Mouse (Mus musculus): Measurements from ENCODE around the gene Rptor. TPM values are rescaled to one million over a fixed set of nuclear protein-coding genes. Genes with fewer than 3 reads are reported as not detected.

Rptor gene
- total RNA-seq, 2 experiments from 2014 or later = 64.2 to 70.0 TPM

- no peak for DNase-seq (ENCODE audit: extremely low spot score in 1 of 2, low spot score in 2 of 2)
- no peak for TF ChIP-seq CTCF (IDR thresholded peaks at IDR 0.05)
- intact Hi-C loops (cut with DNase I) = loop anchor here (10.0 kb wide), 1 partner anchor 248 kb away; no protein-coding TSS in a partner anchor
- Histone ChIP-seq H3K27ac (no peak overlapping the region), H3K4me3 (no peak overlapping the region)
Measured at GRCm38 (mm10) chr11:119572316-119573010, 30.2 kb upstream of the Rptor start.

GRCm38 (mm10) chr11:119576855-119577254 lies 25.9 kb upstream of the Rptor start:
- TF ChIP-seq CTCF (IDR thresholded peaks at IDR 0.05) = no peak
- intact Hi-C loops (cut with DNase I) = loop anchor here (10.0 kb wide), 1 partner anchor 252 kb away; no protein-coding TSS in a partner anchor
- H3K4me3 ChIP-seq = no peak overlapping the region
- no peak overlapping the region for H3K27ac ChIP-seq
- DNase-seq (ENCODE audit: extremely low spot score in 1 of 2, low spot score in 2 of 2) = no peak

- intact Hi-C loops (cut with DNase I) = loop anchor here (10.0 kb wide), 1 partner anchor 253 kb away; no protein-coding TSS in a partner anchor
- no peak for TF ChIP-seq CTCF (IDR thresholded peaks at IDR 0.05)
- Histone ChIP-seq H3K4me3 (no peak overlapping the region), H3K27ac (no peak overlapping the region)
- no peak for DNase-seq (ENCODE audit: extremely low spot score in 1 of 2, low spot score in 2 of 2)
Measured at GRCm38 (mm10) chr11:119577721-119578120, 25.0 kb upstream of the Rptor start.

GRCm38 (mm10) chr11:119586511-119586910 lies 16.2 kb upstream of the Rptor start:
- Histone ChIP-seq H3K4me3 (no peak overlapping the region), H3K27ac (no peak overlapping the region)
- no peak for DNase-seq (ENCODE audit: extremely low spot score in 1 of 2, low spot score in 2 of 2)
- intact Hi-C loops (cut with DNase I) = no loop called here
- no peak for TF ChIP-seq CTCF (IDR thresholded peaks at IDR 0.05)

- no peak for DNase-seq (ENCODE audit: extremely low spot score in 1 of 2, low spot score in 2 of 2)
- Histone ChIP-seq H3K27ac (no peak overlapping the region), H3K4me3 (no peak overlapping the region)
- intact Hi-C loops (cut with DNase I) = no loop called here
- no peak for TF ChIP-seq CTCF (IDR thresholded peaks at IDR 0.05)
Measured at GRCm38 (mm10) chr11:119587112-119587511, 15.6 kb upstream of the Rptor start.

GRCm38 (mm10) chr11:119589242-119589641 lies 13.5 kb upstream of the Rptor start:
- intact Hi-C loops (cut with DNase I) = no loop called here
- no peak for TF ChIP-seq CTCF (IDR thresholded peaks at IDR 0.05)
- Histone ChIP-seq H3K27ac (no peak overlapping the region), H3K4me3 (no peak overlapping the region)
- no peak for DNase-seq (ENCODE audit: extremely low spot score in 1 of 2, low spot score in 2 of 2)

GRCm38 (mm10) chr11:119593966-119594365 lies 8.7 kb upstream of the Rptor start:
- intact Hi-C loops (cut with DNase I) = no loop called here
- Histone ChIP-seq H3K4me3 (no peak overlapping the region), H3K27ac (no peak overlapping the region)
- no peak for DNase-seq (ENCODE audit: extremely low spot score in 1 of 2, low spot score in 2 of 2)
- TF ChIP-seq CTCF (IDR thresholded peaks at IDR 0.05) = no peak

GRCm38 (mm10) chr11:119598856-119599255 lies 3.8 kb upstream of the Rptor start:
- Histone ChIP-seq H3K4me3 (no peak overlapping the region), H3K27ac (no peak overlapping the region)
- intact Hi-C loops (cut with DNase I) = no loop called here
- TF ChIP-seq CTCF (IDR thresholded peaks at IDR 0.05) = no peak
- DNase-seq (ENCODE audit: extremely low spot score in 1 of 2, low spot score in 2 of 2) = no peak

GRCm38 (mm10) chr11:119600286-119600685 lies 2.4 kb upstream of the Rptor start:
- intact Hi-C loops (cut with DNase I) = loop anchor here (5.0 kb wide), 2 partner anchors 53 to 93 kb away; partner anchors contain the start of gene Nptx1
- TF ChIP-seq CTCF (IDR thresholded peaks at IDR 0.05) = no peak; the same call in 1 of the 2 replicates
- no peak overlapping the region for H3K4me3 ChIP-seq
- no peak for DNase-seq (ENCODE audit: extremely low spot score in 1 of 2, low spot score in 2 of 2)
- H3K27ac ChIP-seq = no peak overlapping the region

GRCm38 (mm10) chr11:119602177-119602700 lies 466 bp upstream of the Rptor start:
- intact Hi-C loops (cut with DNase I) = loop anchor here (5.0 kb wide), 2 partner anchors 55 to 95 kb away; partner anchors contain the start of gene Nptx1
- H3K27ac ChIP-seq = peak overlapping the region; percentile 92

GRCm38 (mm10) chr11:119603527-119603905 lies 811 bp downstream of the Rptor start:
- peak overlapping the region; percentile 92 for H3K27ac ChIP-seq
- peak in 1 of 2 experiments; percentile 28 for DNase-seq (ENCODE audit: extremely low spot score in 1 of 2, low spot score in 2 of 2)
- intact Hi-C loops (cut with DNase I) = loop anchor here (5.0 kb wide), 2 partner anchors 56 to 96 kb away; partner anchors contain the start of gene Nptx1
- no peak for TF ChIP-seq CTCF (IDR thresholded peaks at IDR 0.05)
- peak overlapping the region; percentile 88 for H3K4me3 ChIP-seq

More at GRCm38 (mm10) chr11:119602177-119602700, 466 bp upstream of the Rptor start:
- H3K4me3 ChIP-seq = peak overlapping the region; percentile 88
- DNase-seq (ENCODE audit: extremely low spot score in 1 of 2, low spot score in 2 of 2) = no peak
- TF ChIP-seq CTCF (IDR thresholded peaks at IDR 0.05) = no peak

GRCm38 (mm10) chr11:119607464-119607863 lies 4.8 kb downstream of the Rptor start:
- intact Hi-C loops (cut with DNase I) = no loop called here
- H3K27ac ChIP-seq = no peak overlapping the region
- TF ChIP-seq CTCF (IDR thresholded peaks at IDR 0.05) = no peak
- no peak overlapping the region for H3K4me3 ChIP-seq
- DNase-seq (ENCODE audit: extremely low spot score in 1 of 2, low spot score in 2 of 2) = no peak
